Mouse (Mus musculus) gastrocnemius, postnatal 36 days (tissue): ENCODE measurements around the gene N4bp2l1. TPM values are rescaled to one million over a fixed set of nuclear protein-coding genes. Genes with fewer than 3 reads are reported as not detected.
A peak's percentile ranks its signal among the peaks of the same experiment; 100 is the strongest.

Experiments
- DNase-seq, 2 experiments: peaks; one replicate each; pipeline ENCODE4 v3.0.0; 2022
- intact Hi-C: fragments of 180-260 bp; cut with DNase I; formaldehyde crosslinking; loops from one replicate; pipeline ENCODE4 v1.15.1; 2025
- total RNA-seq, 2 experiments: library from RNA; stranded (reverse); gene quantifications; 2 replicates each; pipeline ENCODE4 v1.2.3; 2021

The N4bp2l1 gene
- total RNA-seq, 2 experiments from 2014 or later: 3.1 to 3.2 TPM

GRCm38 (mm10) chr5:150599301-150600294, 2.6 kb upstream of the N4bp2l1 start:
- DNase-seq: no peak
- intact Hi-C loops: no loop called here

GRCm38 (mm10) chr5:150598202-150599119, 1.5 kb upstream of the N4bp2l1 start:
- intact Hi-C loops: no loop called here
- no peak for DNase-seq

GRCm38 (mm10) chr5:150595366-150596016, 1.5 kb downstream of the N4bp2l1 start:
- DNase-seq: no peak
- intact Hi-C loops: no loop called here

- intact Hi-C loops: no loop called here
- DNase-seq: peak in 1 of 2 experiments; percentile 21
Observed at GRCm38 (mm10) chr5:150594649-150595339, 2.2 kb downstream of the N4bp2l1 start.

GRCm38 (mm10) chr5:150593756-150594648, 3.0 kb downstream of the N4bp2l1 start:
- intact Hi-C loops: no loop called here
- DNase-seq: peak; percentile 12 to 43

- intact Hi-C loops: no loop called here
- no peak for DNase-seq
Observed at GRCm38 (mm10) chr5:150592904-150593755, 3.9 kb downstream of the N4bp2l1 start.

- no peak for DNase-seq
- intact Hi-C loops: no loop called here
Observed at GRCm38 (mm10) chr5:150592186-150592903, 4.6 kb downstream of the N4bp2l1 start.

GRCm38 (mm10) chr5:150589945-150590344, 7.0 kb downstream of the N4bp2l1 start:
- intact Hi-C loops: no loop called here
- no peak for DNase-seq

GRCm38 (mm10) chr5:150584337-150584729, 12.7 kb downstream of the N4bp2l1 start:
- intact Hi-C loops: no loop called here
- no peak for DNase-seq

GRCm38 (mm10) chr5:150583622-150584336, 13.2 kb downstream of the N4bp2l1 start:
- DNase-seq: peak in 1 of 2 experiments; percentile 20
- intact Hi-C loops: no loop called here

- DNase-seq: no peak
- intact Hi-C loops: no loop called here
Observed at GRCm38 (mm10) chr5:150583181-150583580, 13.8 kb downstream of the N4bp2l1 start.

- DNase-seq: no peak
- intact Hi-C loops: no loop called here
Observed at GRCm38 (mm10) chr5:150581180-150581579, 15.8 kb downstream of the N4bp2l1 start.

GRCm38 (mm10) chr5:150578613-150579171, 18.3 kb downstream of the N4bp2l1 start:
- intact Hi-C loops: no loop called here
- no peak for DNase-seq

GRCm38 (mm10) chr5:150576832-150577231, 20.2 kb downstream of the N4bp2l1 start:
- no peak for DNase-seq
- intact Hi-C loops: no loop called here

- intact Hi-C loops: no loop called here
Observed at GRCm38 (mm10) chr5:150574885-150575284, 22.1 kb downstream of the N4bp2l1 start.

GRCm38 (mm10) chr5:150574403-150574802, 22.6 kb downstream of the N4bp2l1 start:
- intact Hi-C loops: no loop called here
- no peak for DNase-seq

More at GRCm38 (mm10) chr5:150574885-150575284, 22.1 kb downstream of the N4bp2l1 start:
- no peak for DNase-seq
